Mouse (Mus musculus): ENCODE results near the gene Tbc1d2. TPM values are rescaled to one million over a fixed set of nuclear protein-coding genes. Genes with fewer than 3 reads are reported as not detected.
"Not testable (repeated sequence)": the region's sequence is repeated elsewhere in the genome, so short reads cannot be mapped to it uniquely, and the experiment has no call there.

The Tbc1d2 gene
- total RNA-seq, 2 experiments from 2014 or later = 1.4 to 1.6 TPM

DNA sequence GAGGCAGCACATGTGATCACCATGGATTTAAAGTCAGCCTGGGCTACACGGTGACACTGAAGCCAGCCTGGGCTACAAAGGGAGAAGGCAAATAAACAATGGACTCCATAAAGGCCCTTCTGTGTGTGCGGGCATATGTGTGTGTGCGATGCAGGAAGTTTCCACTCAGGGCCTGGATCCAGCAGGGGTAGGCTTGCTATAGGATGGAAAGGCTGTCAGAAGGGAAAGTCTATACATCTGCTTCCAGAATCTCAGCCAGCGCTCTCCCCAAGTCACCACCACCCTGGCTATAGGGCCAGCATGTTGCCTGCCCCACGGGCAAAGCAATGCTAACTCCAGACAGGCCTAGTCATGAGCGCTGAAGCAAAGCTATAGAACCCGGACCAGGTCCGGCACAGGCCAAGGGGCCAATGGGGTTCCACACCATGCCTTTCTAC, 6.3 kb downstream of the Tbc1d2 start:
- DNase-seq = no peak
- intact Hi-C loops (cut with DNase I) = no loop called here

GRCm38 (mm10) chr4:46642924-46643675, 6.9 kb downstream of the Tbc1d2 start:
- intact Hi-C loops (cut with DNase I) = no loop called here
- DNase-seq = no peak

- intact Hi-C loops (cut with DNase I) = no loop called here
- no peak for DNase-seq
These were observed 8.7 kb downstream of the Tbc1d2 start for GRCm38 (mm10) chr4:46641283-46641682.

GRCm38 (mm10) chr4:46639866-46640265, 10.1 kb downstream of the Tbc1d2 start:
- no peak for DNase-seq
- intact Hi-C loops (cut with DNase I) = no loop called here

- intact Hi-C loops (cut with DNase I); DNase-seq: not testable (repeated sequence)
These were observed 12.8 kb downstream of the Tbc1d2 start for GRCm38 (mm10) chr4:46637250-46637649.

DNA sequence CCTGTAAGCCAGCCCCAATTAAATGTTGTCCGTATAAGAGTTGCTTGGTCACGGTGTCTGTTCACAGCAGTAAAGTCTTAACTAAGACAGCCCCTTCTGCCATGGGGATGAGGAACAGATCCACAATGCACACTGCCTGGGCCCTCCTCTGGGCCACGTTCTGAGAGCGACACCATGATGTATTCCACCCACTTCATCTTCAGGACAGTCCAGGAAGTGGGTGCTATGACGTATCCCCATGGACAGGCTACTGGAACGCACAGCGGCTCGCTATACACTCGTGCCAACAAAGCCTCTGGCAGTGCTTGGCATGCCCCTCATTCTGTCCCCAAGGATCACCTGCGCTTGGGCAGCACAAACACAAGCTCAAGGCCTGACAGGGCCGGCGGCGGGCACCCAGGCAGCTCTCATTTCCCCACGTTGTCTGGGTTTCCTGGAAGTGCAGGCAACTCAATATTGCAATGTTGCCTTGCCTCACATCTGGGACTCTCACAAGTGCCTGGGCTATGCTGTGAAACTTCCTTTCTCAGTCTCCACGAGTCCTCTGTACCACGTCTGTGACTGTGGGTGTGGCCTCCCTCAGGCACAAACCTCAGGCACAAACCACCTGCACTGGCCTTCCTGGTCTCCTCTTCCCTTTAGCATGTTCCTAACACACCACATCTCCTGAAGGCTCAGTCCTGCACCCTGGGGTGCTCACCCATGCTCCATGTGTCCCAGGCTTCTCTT, 14.1 kb downstream of the Tbc1d2 start:
- DNase-seq = no peak
- intact Hi-C loops (cut with DNase I) = no loop called here

GRCm38 (mm10) chr4:46634881-46635280, 15.1 kb downstream of the Tbc1d2 start:
- intact Hi-C loops (cut with DNase I) = no loop called here

GRCm38 (mm10) chr4:46633565-46633964, 16.4 kb downstream of the Tbc1d2 start:
- DNase-seq; intact Hi-C loops (cut with DNase I): not testable (repeated sequence)

More at GRCm38 (mm10) chr4:46634881-46635280, 15.1 kb downstream of the Tbc1d2 start:
- no peak for DNase-seq

DNA sequence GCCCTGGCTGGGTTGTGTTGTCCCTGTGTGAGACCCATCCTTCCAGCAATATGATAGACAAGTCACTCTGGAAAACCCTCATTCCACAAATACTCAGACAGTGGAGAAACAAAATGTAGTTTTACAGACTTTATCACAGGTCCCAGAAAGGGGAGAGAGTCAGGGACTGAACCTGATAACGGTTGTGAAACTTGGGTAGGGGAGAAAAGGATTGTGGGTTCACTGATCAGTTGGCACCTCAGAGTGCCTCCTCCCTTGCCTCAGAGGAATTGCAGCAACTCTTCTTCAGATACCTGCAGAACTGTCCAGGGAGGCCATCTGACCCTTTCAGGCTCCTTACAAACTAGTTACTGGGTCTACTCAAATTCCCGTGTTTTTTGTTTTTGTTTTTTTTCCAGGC, 17.5 kb downstream of the Tbc1d2 start:
- no peak for DNase-seq
- intact Hi-C loops (cut with DNase I) = no loop called here

DNA sequence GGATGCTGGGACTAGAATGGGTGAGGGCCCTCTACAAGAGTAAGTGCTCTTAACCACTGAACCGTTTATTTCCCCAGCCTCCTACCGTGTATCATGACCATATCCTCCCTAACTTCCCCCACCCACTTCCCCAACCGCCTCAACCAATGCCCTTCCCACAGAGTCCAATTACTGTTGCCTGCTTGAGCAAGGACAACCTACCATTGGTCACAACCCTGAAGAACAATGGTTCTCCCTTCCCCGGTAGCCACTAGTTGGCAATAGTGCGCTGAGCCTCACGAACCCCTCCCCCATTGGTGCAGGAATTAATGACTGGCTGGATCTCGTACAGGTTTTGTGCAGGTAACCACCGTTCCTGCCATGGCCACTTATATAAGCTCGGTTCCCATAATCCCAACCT, 19.6 kb downstream of the Tbc1d2 start:
- intact Hi-C loops (cut with DNase I) = no loop called here
- DNase-seq = peak in 1 of 2 experiments; percentile 28

GRCm38 (mm10) chr4:46628873-46629272, 21.1 kb downstream of the Tbc1d2 start:
- intact Hi-C loops (cut with DNase I) = no loop called here

DNA sequence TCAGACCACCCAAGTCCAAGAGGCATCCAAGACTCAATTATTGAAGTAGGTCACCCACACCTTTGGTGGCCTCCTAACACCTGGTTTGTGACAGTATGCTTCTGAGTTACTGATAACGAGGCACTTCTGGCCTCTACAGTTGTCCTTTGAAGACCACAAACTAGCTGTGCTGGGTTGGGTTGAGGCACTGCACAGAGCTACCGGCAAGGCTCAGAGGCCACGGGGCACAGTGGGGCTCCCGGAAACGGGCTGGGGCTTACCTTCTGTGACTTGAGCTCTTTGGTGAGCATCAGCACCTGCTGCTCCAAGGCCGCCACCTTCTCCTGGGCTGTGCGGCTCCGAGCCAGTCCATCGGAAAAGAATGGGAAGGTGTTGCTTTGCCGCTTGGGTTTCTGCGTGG, 21.9 kb downstream of the Tbc1d2 start:
- intact Hi-C loops (cut with DNase I) = no loop called here

More at GRCm38 (mm10) chr4:46628873-46629272, 21.1 kb downstream of the Tbc1d2 start:
- DNase-seq = no peak

GRCm38 (mm10) chr4:46625101-46625500, 24.9 kb downstream of the Tbc1d2 start:
- intact Hi-C loops (cut with DNase I) = no loop called here
- DNase-seq = no peak

More for the DNA sequence above, 21.9 kb downstream of the Tbc1d2 start:
- no peak for DNase-seq

DNA sequence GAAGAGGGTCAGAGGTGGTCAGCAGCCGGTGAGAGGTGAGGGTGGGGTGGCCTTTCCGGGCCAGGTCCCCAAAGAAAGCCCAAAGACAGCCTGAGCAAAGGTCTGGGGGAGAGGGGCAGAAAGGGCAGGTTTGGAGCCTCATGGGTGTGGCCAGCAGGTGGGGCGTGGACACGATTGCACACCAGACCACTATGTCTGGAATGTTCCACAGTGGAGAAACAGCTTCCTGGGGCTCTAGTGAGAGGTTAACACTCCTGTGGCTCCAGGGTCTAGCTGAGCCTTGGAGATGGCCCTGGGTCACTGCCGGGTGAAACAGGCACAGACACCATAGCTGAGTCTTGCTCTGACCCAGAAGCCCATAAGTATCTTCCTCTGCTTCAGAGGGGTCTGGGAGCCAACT, 27.0 kb downstream of the Tbc1d2 start:
- DNase-seq = no peak
- intact Hi-C loops (cut with DNase I) = no loop called here

DNA sequence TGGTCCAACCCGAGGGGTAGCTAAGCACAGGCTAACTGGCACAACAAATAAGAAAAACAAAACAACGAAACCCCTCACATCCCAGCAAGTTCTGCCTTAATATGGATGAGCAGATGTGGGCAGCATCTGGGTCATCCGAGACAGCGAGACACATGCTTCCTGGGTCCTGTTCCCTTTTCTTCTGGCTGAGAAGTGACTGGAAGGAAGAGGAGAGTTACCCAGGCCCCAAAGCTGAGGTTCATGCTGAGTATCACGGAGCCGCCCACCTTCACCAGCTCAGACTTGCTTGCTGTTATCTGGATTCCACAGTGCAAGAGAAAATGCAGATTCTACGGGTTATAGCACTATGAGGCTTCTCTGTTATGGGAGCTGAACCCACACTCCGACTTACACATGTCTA, 29.1 kb downstream of the Tbc1d2 start:
- intact Hi-C loops (cut with DNase I) = no loop called here
- no peak for DNase-seq

DNA sequence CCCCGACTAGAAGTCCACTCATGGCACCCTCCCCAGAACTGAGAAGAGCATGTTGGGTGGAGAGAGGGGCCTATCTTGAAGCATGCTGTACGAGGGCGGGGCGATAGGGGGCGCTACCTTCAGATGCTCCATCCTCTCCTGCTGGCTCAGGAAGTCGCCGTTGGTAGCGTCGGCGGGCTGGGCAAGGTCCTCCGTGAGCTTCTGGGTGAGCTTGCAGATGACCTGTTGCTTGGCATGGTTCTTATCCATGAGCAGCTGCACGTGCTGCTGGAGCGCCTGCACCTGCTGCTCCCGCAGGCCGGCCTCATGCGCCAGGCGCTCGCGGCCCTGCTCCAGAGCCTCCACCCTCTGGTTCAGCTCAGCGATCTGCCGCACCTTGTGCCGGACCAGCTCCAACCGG, 29.7 kb downstream of the Tbc1d2 start:
- intact Hi-C loops (cut with DNase I) = no loop called here
- DNase-seq = no peak

DNA sequence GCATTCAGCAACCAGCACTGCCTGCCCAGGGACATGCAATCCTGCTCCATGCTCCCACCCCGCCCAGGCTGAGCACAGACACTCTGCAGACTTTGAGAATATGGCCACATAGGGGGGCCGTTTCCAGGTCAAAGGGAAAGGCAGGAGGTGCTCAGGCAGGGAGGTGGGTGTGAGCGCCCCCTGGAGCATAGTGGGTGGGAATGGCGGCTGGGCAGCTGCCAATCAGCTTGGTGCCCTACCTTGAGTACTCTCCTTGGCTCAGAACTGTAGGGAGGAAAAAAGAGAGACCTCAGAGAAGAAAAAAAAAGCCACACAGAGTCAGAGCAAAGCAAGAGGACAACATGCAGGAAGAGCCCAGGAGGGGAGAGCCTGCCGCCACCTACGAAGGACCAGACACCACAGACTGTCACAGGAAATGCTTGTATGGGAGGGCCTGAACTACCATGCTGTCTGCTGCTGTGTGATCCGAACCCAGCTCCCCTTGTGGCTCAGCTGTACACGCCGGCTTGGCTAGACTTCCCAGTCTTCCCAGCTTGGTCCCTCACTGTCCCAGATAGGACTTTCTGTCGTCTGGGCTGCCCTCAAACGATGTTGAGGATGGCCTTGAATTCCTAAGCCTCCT, 31.7 kb downstream of the Tbc1d2 start:
- no peak for DNase-seq
- intact Hi-C loops (cut with DNase I) = no loop called here

DNA sequence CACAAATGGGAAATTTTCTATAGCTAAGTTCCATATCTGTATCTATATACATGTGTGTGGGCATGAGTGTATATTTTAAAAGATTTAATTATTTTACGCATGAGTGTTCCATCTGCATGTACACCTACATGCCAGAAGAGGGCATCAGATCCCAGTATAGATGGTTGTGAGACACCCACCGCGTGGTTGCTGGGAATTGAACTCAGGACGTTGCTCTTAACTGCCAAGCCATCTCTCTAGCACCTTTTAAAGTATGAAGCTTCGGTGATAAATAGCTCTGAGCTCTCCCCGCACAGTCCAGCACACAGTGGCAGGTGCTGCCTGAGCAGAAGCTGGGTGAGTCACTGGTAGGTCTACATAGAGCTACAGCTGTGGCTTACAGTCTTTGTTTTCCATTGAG, 32.6 kb downstream of the Tbc1d2 start:
- intact Hi-C loops (cut with DNase I) = no loop called here
- DNase-seq = no peak

DNA sequence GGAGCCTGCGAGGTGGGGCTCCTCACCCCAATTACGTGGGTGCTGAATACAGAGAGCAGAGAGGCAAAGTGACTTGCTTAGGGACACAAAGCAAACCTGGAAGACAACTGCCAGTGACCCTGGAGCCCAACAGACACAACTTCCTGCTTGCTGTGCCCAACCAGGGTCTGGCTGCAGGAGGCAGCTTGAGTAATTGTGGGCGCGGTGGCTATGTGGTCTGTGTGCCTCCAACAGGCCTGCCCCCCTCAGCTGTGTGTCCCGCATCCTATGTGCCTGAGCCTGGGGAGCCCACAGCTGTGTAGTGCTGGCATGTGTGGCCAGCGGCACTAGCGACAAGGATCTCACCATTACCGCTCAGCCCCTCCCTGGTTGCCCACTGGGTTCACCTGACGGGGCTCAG, 35.4 kb downstream of the Tbc1d2 start:
- intact Hi-C loops (cut with DNase I) = no loop called here
- no peak for DNase-seq

- intact Hi-C loops (cut with DNase I) = no loop called here
- no peak for DNase-seq
These were observed 36.4 kb downstream of the Tbc1d2 start for GRCm38 (mm10) chr4:46613618-46614017.

- intact Hi-C loops (cut with DNase I) = loop anchor here (1.0 kb wide), 2 partner anchors 46 to 426 kb away; no protein-coding TSS in a partner anchor
These were observed 38.8 kb downstream of the Tbc1d2 start for GRCm38 (mm10) chr4:46611181-46611580.

More at GRCm38 (mm10) chr4:46611181-46611580, 38.8 kb downstream of the Tbc1d2 start:
- DNase-seq = peak; percentile 80 to 91

Data from heart, postnatal 14 days (tissue).